19 mouse cellular contexts compared by ENCODE assay signal in genomic region chr4:106251430-106251829, GRCm38 (mm10).
"Had no signal": no experiment of that assay in that cellular context is flagged by ENCODE, and none has a peak within 500 bp of the region (broad histone marks: within the 10 kb centered on the region; RNA-seq: fewer than 3 reads in every experiment).

No protein-coding gene starts in this region.

- H3K36me3 ChIP-seq: midbrain, embryonic 10.5 days; midbrain, embryonic 12.5 days; neural tube, embryonic 13.5 days; neural tube, embryonic 15.5 days had no signal

- ATAC-seq: midbrain, embryonic 16.5 days had no signal

- H3K27ac ChIP-seq: midbrain, embryonic 10.5 days; midbrain, embryonic 12.5 days; neural tube, embryonic 13.5 days; neural tube, embryonic 15.5 days had no signal

- H3K27me3 ChIP-seq: midbrain, embryonic 12.5 days; neural tube, embryonic 13.5 days; neural tube, embryonic 15.5 days had no signal

- H3K4me3 ChIP-seq: midbrain, embryonic 10.5 days; midbrain, embryonic 12.5 days; myocyte; neural tube, embryonic 13.5 days; neural tube, embryonic 15.5 days had no signal

- H3K4me1 ChIP-seq: midbrain, embryonic 10.5 days; midbrain, embryonic 12.5 days had no signal

- H3K9me3 ChIP-seq: midbrain, embryonic 10.5 days; midbrain, embryonic 12.5 days; neural tube, embryonic 13.5 days; neural tube, embryonic 15.5 days had no signal

- DNase-seq: lung, adult 18-20 months; lung, embryonic 14.5 days; lung, postnatal 10 days; lung, postnatal 4 days; midbrain, embryonic 14.5 days; retina, postnatal 1 day; right cerebral cortex, adult 18-20 months; right cerebral cortex, postnatal 25 days; right cerebral cortex, postnatal 4 days; spleen, adult 18-20 months; thymus, adult 18-20 months; thymus, postnatal 14 days; thymus, postnatal 36 days had no signal

- H3K9ac ChIP-seq: lung, embryonic 14.5 days; midbrain, embryonic 12.5 days; neural tube, embryonic 13.5 days; neural tube, embryonic 15.5 days had no signal

- H3K4me2 ChIP-seq: lung, embryonic 14.5 days; midbrain, embryonic 12.5 days; neural tube, embryonic 13.5 days; neural tube, embryonic 15.5 days had no signal
